Mouse (Mus musculus) C2C12 (cell line): ENCODE measurements around the gene Cdh22. TPM values are rescaled to one million over a fixed set of nuclear protein-coding genes. Genes with fewer than 3 reads are reported as not detected.

Experiments used
- H3K27me3 ChIP-seq: one replicate; pipeline ENCODE4 v1.6.1; 2011; ENCODE audit not compliant: control insufficient read depth, insufficient read depth, insufficient read length
- H3K36me3 ChIP-seq: one replicate; pipeline ENCODE4 v1.6.1; 2011; ENCODE audit not compliant: control insufficient read depth, insufficient read depth
- H3K4me3 ChIP-seq: one replicate; pipeline ENCODE4 v1.5.1; 2011; ENCODE audit warnings: mild to moderate bottlenecking, control low read depth; ENCODE audit not compliant: poor library complexity, insufficient read depth, severe bottlenecking
- H3K79me2 ChIP-seq: one replicate; pipeline ENCODE4 v1.6.1; 2011; ENCODE audit not compliant: control insufficient read depth, insufficient read depth
- H3K79me3 ChIP-seq: one replicate; pipeline ENCODE4 v1.6.1; 2011; ENCODE audit warnings: low read depth, control low read depth
- H3ac ChIP-seq: one replicate; pipeline ENCODE3; 2011; ENCODE audit warnings: low read depth; ENCODE audit not compliant: control insufficient read depth, insufficient read length
- CEBPB ChIP-seq: IDR thresholded peaks from one replicate; pipeline ENCODE4 v1.6.1; 2011; ENCODE audit warnings: low read depth, mild to moderate bottlenecking, control low read depth, moderate library complexity
- CTCF ChIP-seq: IDR thresholded peaks from one replicate; pipeline ENCODE4 v1.5.1; 2011; ENCODE audit not compliant: control insufficient read depth, insufficient read depth, insufficient read length
- FOSL1 ChIP-seq: IDR thresholded peaks from one replicate; pipeline ENCODE4 v1.8.0; 2011; ENCODE audit warnings: mild to moderate bottlenecking, low read length; ENCODE audit not compliant: poor library complexity, insufficient read depth, severe bottlenecking
- MAX ChIP-seq: IDR thresholded peaks from one replicate; pipeline ENCODE4 v1.6.1; 2011; ENCODE audit warnings: mild to moderate bottlenecking, control low read depth
- MYOD1 ChIP-seq: IDR thresholded peaks from one replicate; pipeline ENCODE4 v1.6.1; 2011; ENCODE audit warnings: low read depth; ENCODE audit not compliant: control insufficient read depth, insufficient read length
- MYOG ChIP-seq: IDR thresholded peaks from one replicate; pipeline ENCODE4 v1.6.1; 2011; ENCODE audit not compliant: control insufficient read depth, insufficient read length; ENCODE audit errors: extremely low read depth
- USF1 ChIP-seq: IDR thresholded peaks from one replicate; pipeline ENCODE4 v1.6.1; 2011; ENCODE audit warnings: low read depth, mild to moderate bottlenecking, control low read depth, moderate library complexity
- polyA plus RNA-seq: library from polyadenylated mRNA; unstranded; fragments of >200 nt; fragmentation: generic; extraction: Trizol; gene quantifications from one replicate; pipeline ENCODE4 v1.2.1, GENCODE M21; 2012; ENCODE audit warnings: missing spikeins

Gene Cdh22
- polyA plus RNA-seq, 1 experiment = 0.02 TPM

GRCm38 (mm10) chr2:165275824-165276223, 41.2 kb upstream of the Cdh22 start:
- H3K36me3 ChIP-seq = no peaks in the 10 kb centered on the region
- H3K27me3 ChIP-seq = peaks cover 8% of the 10 kb centered on the region
- H3ac ChIP-seq = no peak overlapping the region
- TF ChIP-seq CTCF = peak; percentile 98
- TF ChIP-seq MYOG = no peak
- H3K4me3 ChIP-seq = no peak overlapping the region
- no peaks in the 10 kb centered on the region for H3K79me3 ChIP-seq
- H3K79me2 ChIP-seq = no peaks in the 10 kb centered on the region

GRCm38 (mm10) chr2:165275124-165275640, 40.5 kb upstream of the Cdh22 start:
- no peaks in the 10 kb centered on the region for H3K79me2 ChIP-seq
- peaks cover 9% of the 10 kb centered on the region for H3K27me3 ChIP-seq
- TF ChIP-seq MYOD1 (no peak), FOSL1 (no peak), USF1 (no peak), CTCF (no peak), MAX (no peak), MYOG (no peak), CEBPB (no peak)
- no peaks in the 10 kb centered on the region for H3K36me3 ChIP-seq
- H3ac ChIP-seq = no peak overlapping the region
- no peaks in the 10 kb centered on the region for H3K79me3 ChIP-seq
- H3K4me3 ChIP-seq = no peak overlapping the region

GRCm38 (mm10) chr2:165273589-165273988, 38.9 kb upstream of the Cdh22 start:
- Histone ChIP-seq H3K27me3 (peaks cover 9% of the 10 kb centered on the region), H3K4me3 (no peak overlapping the region), H3ac (no peak overlapping the region), H3K79me3 (no peaks in the 10 kb centered on the region), H3K79me2 (no peaks in the 10 kb centered on the region), H3K36me3 (no peaks in the 10 kb centered on the region)
- TF ChIP-seq CEBPB = no peak

GRCm38 (mm10) chr2:165271326-165271725, 36.7 kb upstream of the Cdh22 start:
- no peak for TF ChIP-seq MYOG
- TF ChIP-seq USF1 = no peak
- TF ChIP-seq MAX = no peak
- Histone ChIP-seq H3K36me3 (no peaks in the 10 kb centered on the region), H3K27me3 (peaks cover 9% of the 10 kb centered on the region), H3K79me2 (no peaks in the 10 kb centered on the region), H3K4me3 (no peak overlapping the region), H3K79me3 (no peaks in the 10 kb centered on the region), H3ac (no peak overlapping the region)

- no peak overlapping the region for H3ac ChIP-seq
- TF ChIP-seq MYOG (no peak), MYOD1 (no peak), CEBPB (no peak), MAX (no peak), USF1 (no peak), FOSL1 (no peak), CTCF (no peak)
- no peaks in the 10 kb centered on the region for H3K79me2 ChIP-seq
- H3K79me3 ChIP-seq = no peaks in the 10 kb centered on the region
- peaks cover 9% of the 10 kb centered on the region for H3K27me3 ChIP-seq
- H3K4me3 ChIP-seq = no peak overlapping the region
- H3K36me3 ChIP-seq = no peaks in the 10 kb centered on the region
Measured at GRCm38 (mm10) chr2:165270858-165271257, 36.2 kb upstream of the Cdh22 start.

GRCm38 (mm10) chr2:165266739-165267138, 32.1 kb upstream of the Cdh22 start:
- Histone ChIP-seq H3ac (no peak overlapping the region), H3K36me3 (no peaks in the 10 kb centered on the region), H3K79me3 (no peaks in the 10 kb centered on the region), H3K4me3 (no peak overlapping the region), H3K79me2 (no peaks in the 10 kb centered on the region), H3K27me3 (peaks cover 6% of the 10 kb centered on the region)
- no peak for TF ChIP-seq CTCF
- TF ChIP-seq MYOD1 = no peak
- no peak for TF ChIP-seq USF1
- no peak for TF ChIP-seq FOSL1
- TF ChIP-seq MAX = no peak
- TF ChIP-seq MYOG = no peak
- no peak for TF ChIP-seq CEBPB

GRCm38 (mm10) chr2:165263861-165264260, 29.2 kb upstream of the Cdh22 start:
- H3K4me3 ChIP-seq = no peak overlapping the region
- no peaks in the 10 kb centered on the region for H3K79me3 ChIP-seq
- peaks cover 4% of the 10 kb centered on the region for H3K27me3 ChIP-seq
- TF ChIP-seq MYOG (no peak), MYOD1 (peak; percentile 13), CEBPB (no peak), USF1 (no peak), MAX (no peak)
- no peaks in the 10 kb centered on the region for H3K79me2 ChIP-seq
- H3K36me3 ChIP-seq = no peaks in the 10 kb centered on the region
- no peak overlapping the region for H3ac ChIP-seq
